Mouse (Mus musculus) CH12.LX (cell line): ENCODE measurements around the gene Ccdc32. TPM values are rescaled to one million over a fixed set of nuclear protein-coding genes. Genes with fewer than 3 reads are reported as not detected.

Experiments
- DNase-seq: peaks from one replicate; pipeline ENCODE4 v3.0.0-alpha.2; 2013; ENCODE audit errors: extremely low read depth
- H3K27ac ChIP-seq: 2 replicates; pipeline ENCODE4 v1.5.1; 2012; ENCODE audit warnings: low read depth, mild to moderate bottlenecking, control low read depth, moderate library complexity; ENCODE audit not compliant: insufficient read depth
- H3K27me3 ChIP-seq: replicated peaks from 2 replicates; pipeline ENCODE3; 2012; ENCODE audit warnings: inconsistent platforms
- H3K36me3 ChIP-seq, 2 experiments: replicated peaks in 1 of 2; 2 replicates each; pipeline versions ENCODE3 to v1.6.1; 2012; ENCODE audit warnings: inconsistent platforms in 1 of 2, low read length in 1 of 2, mild to moderate bottlenecking in 1 of 2, mixed read lengths in 1 of 2, moderate library complexity in 1 of 2; ENCODE audit not compliant: control insufficient read depth in 1 of 2, insufficient read depth in 1 of 2
- H3K4me1 ChIP-seq, 2 experiments: 2 replicates each; pipeline ENCODE4 v1.6.1; 2012; ENCODE audit warnings: inconsistent platforms in 1 of 2, moderate library complexity in 1 of 2; ENCODE audit not compliant: insufficient read depth in 2 of 2, control insufficient read depth in 1 of 2
- H3K4me2 ChIP-seq: 2 replicates; pipeline ENCODE4 v1.6.1; 2012; ENCODE audit warnings: low read depth, mild to moderate bottlenecking, control low read depth; ENCODE audit not compliant: poor library complexity, insufficient read depth, severe bottlenecking
- H3K4me3 ChIP-seq, 3 experiments: fragments of 150-350 bp in 1 of 3; sonication (generic) in 1 of 3; replicated peaks in 1 of 3; 2 replicates each; pipeline versions ENCODE3 to v1.5.1; 2011 to 2012; ENCODE audit warnings: low read depth in 2 of 3, low read length in 2 of 3, mild to moderate bottlenecking in 2 of 3, moderate library complexity in 2 of 3, control low read depth in 1 of 3, improper control_type of control experiment in 1 of 3, inconsistent platforms in 1 of 3, mixed read lengths in 1 of 3; ENCODE audit not compliant: poor library complexity in 1 of 3
- H3K79me2 ChIP-seq: replicated peaks from 2 replicates; pipeline ENCODE4 v1.6.1; 2012; ENCODE audit warnings: mild to moderate bottlenecking, moderate library complexity; ENCODE audit not compliant: control insufficient read depth, poor library complexity, insufficient read depth, severe bottlenecking; ENCODE audit errors: extremely low read depth
- H3K9ac ChIP-seq: 2 replicates; pipeline ENCODE4 v1.6.1; 2012; ENCODE audit warnings: low read depth, mild to moderate bottlenecking, control low read depth, moderate library complexity; ENCODE audit not compliant: insufficient read depth
- H3K9me3 ChIP-seq: replicated peaks from 2 replicates; pipeline ENCODE3; 2012; ENCODE audit warnings: low read length, inconsistent platforms, mixed read lengths
- CHD1 ChIP-seq: IDR thresholded peaks from 2 replicates; pipeline ENCODE4 v1.6.1; 2012; ENCODE audit warnings: low read depth, low read length, improper control_type of control experiment, inconsistent platforms
- CHD2 ChIP-seq: IDR thresholded peaks from 2 replicates; pipeline ENCODE4 v1.6.1; 2011; ENCODE audit warnings: low read length, improper control_type of control experiment
- ELF1 ChIP-seq: IDR thresholded peaks from 2 replicates; pipeline ENCODE4 v1.6.1; 2014; ENCODE audit warnings: low read depth, mild to moderate bottlenecking, inconsistent platforms, low read length, improper control_type of control experiment
- ETS1 ChIP-seq: conservative IDR thresholded peaks from 2 replicates; pipeline ENCODE4 v1.6.1; 2012; ENCODE audit warnings: low read depth, mild to moderate bottlenecking, inconsistent platforms, low read length, improper control_type of control experiment, moderate library complexity
- GABPA ChIP-seq: IDR thresholded peaks from 2 replicates; pipeline ENCODE4 v1.6.1; 2012; ENCODE audit warnings: low read depth, low read length, improper control_type of control experiment, inconsistent platforms; ENCODE audit not compliant: insufficient replicate concordance
- HCFC1 ChIP-seq: IDR thresholded peaks from 2 replicates; pipeline ENCODE4 v1.6.1; 2012; ENCODE audit warnings: low read depth, mild to moderate bottlenecking, inconsistent platforms, low read length, improper control_type of control experiment
- IRF4 ChIP-seq: IDR thresholded peaks from 2 replicates; pipeline ENCODE4 v1.6.1; 2014; ENCODE audit warnings: low read depth, mild to moderate bottlenecking, inconsistent platforms, low read length, improper control_type of control experiment
- JUND ChIP-seq: conservative IDR thresholded peaks from 2 replicates; pipeline ENCODE4 v1.6.1; 2011; ENCODE audit warnings: low read depth, low read length, improper control_type of control experiment
- MAFK ChIP-seq: IDR thresholded peaks from 2 replicates; pipeline ENCODE4 v1.6.1; 2011; ENCODE audit warnings: low read length, improper control_type of control experiment; ENCODE audit not compliant: insufficient replicate concordance
- MAX ChIP-seq: IDR thresholded peaks from 2 replicates; pipeline ENCODE4 v1.6.1; 2011; ENCODE audit warnings: low read length, improper control_type of control experiment
- MAZ ChIP-seq: IDR thresholded peaks from 2 replicates; pipeline ENCODE4 v1.6.1; 2012; ENCODE audit warnings: low read depth, mild to moderate bottlenecking, inconsistent platforms, low read length, improper control_type of control experiment, moderate library complexity
- MXI1 ChIP-seq: IDR thresholded peaks from 2 replicates; pipeline ENCODE4 v1.6.1; 2011; ENCODE audit warnings: mild to moderate bottlenecking, low read depth, low read length, improper control_type of control experiment
- MYC ChIP-seq: IDR thresholded peaks from 2 replicates; pipeline ENCODE4 v1.6.1; 2011; ENCODE audit warnings: low read depth, mild to moderate bottlenecking, improper control_type of control experiment, low read length
- NELFE ChIP-seq: IDR thresholded peaks from 2 replicates; pipeline ENCODE4 v1.6.1; 2011; ENCODE audit warnings: low read depth, low read length, improper control_type of control experiment
- NRF1 ChIP-seq: IDR thresholded peaks from 2 replicates; pipeline ENCODE4 v1.6.1; 2014; ENCODE audit warnings: low read depth, mild to moderate bottlenecking, inconsistent platforms, low read length, improper control_type of control experiment, moderate library complexity
- POLR2A ChIP-seq: IDR thresholded peaks from 2 replicates; pipeline ENCODE4 v1.6.1; 2011; ENCODE audit warnings: low read depth, mild to moderate bottlenecking, improper control_type of control experiment, low read length
- POLR2AphosphoS2 ChIP-seq: IDR thresholded peaks from 2 replicates; pipeline ENCODE4 v1.6.1; 2011; ENCODE audit warnings: low read depth, low read length, improper control_type of control experiment
- RCOR1 ChIP-seq: conservative IDR thresholded peaks from 2 replicates; pipeline ENCODE4 v1.6.1; 2012; ENCODE audit warnings: low read depth, mild to moderate bottlenecking, inconsistent platforms, low read length, improper control_type of control experiment
- SIN3A ChIP-seq: IDR thresholded peaks from 2 replicates; pipeline ENCODE4 v1.6.1; 2012; ENCODE audit warnings: low read length, improper control_type of control experiment, inconsistent platforms
- SMC3 ChIP-seq: IDR thresholded peaks from 2 replicates; pipeline ENCODE4 v1.6.1; 2011; ENCODE audit warnings: low read depth, low read length, improper control_type of control experiment
- TBP ChIP-seq: conservative IDR thresholded peaks from 2 replicates; pipeline ENCODE4 v1.6.1; 2011; ENCODE audit warnings: low read depth, low read length, improper control_type of control experiment
- UBTF ChIP-seq: IDR thresholded peaks from 2 replicates; pipeline ENCODE4 v1.6.1; 2012; ENCODE audit warnings: low read depth, mild to moderate bottlenecking, inconsistent platforms, low read length, improper control_type of control experiment, moderate library complexity
- USF1 ChIP-seq: IDR thresholded peaks from 2 replicates; pipeline ENCODE4 v1.6.1; 2014; ENCODE audit warnings: low read depth, mild to moderate bottlenecking, inconsistent platforms, low read length, improper control_type of control experiment
- USF2 ChIP-seq: conservative IDR thresholded peaks from 2 replicates; pipeline ENCODE4 v1.6.1; 2011; ENCODE audit warnings: low read depth, low read length, improper control_type of control experiment
- ZC3H11A ChIP-seq: IDR thresholded peaks from 2 replicates; pipeline ENCODE4 v1.6.1; 2012; ENCODE audit warnings: low read depth, mild to moderate bottlenecking, inconsistent platforms, low read length, improper control_type of control experiment
- ZKSCAN1 ChIP-seq: IDR thresholded peaks from 2 replicates; pipeline ENCODE4 v1.6.1; 2012; ENCODE audit warnings: low read depth, inconsistent platforms, low read length, improper control_type of control experiment, borderline replicate concordance
- ZNF384 ChIP-seq: IDR thresholded peaks from 2 replicates; pipeline ENCODE4 v1.6.1; 2012; ENCODE audit warnings: low read depth, low read length, improper control_type of control experiment, inconsistent platforms
- dilution Hi-C: fragments of 300-500 bp; cut with MboI; formaldehyde crosslinking; loops from 2 replicates; pipeline ENCODE4 v1.14.3; 2020; ENCODE audit warnings: low sequenced_read_pairs; ENCODE audit not compliant: extremely low pct_unique_long_range_greater_than_20kb, extremely low pct_ligation_motif_present
- in situ Hi-C: fragments of 300-500 bp; cut with MboI; formaldehyde crosslinking; loops from 3 replicates; pipeline ENCODE4 v1.14.3; 2019; ENCODE audit warnings: low sequenced_read_pairs, low pct_ligation_motif_present, low pct_unique_long_range_greater_than_20kb, mixed read lengths
- polyA plus RNA-seq: library from polyadenylated mRNA; unstranded; fragments of >175 nt; gene quantifications from 2 replicates; pipeline ENCODE4 v1.2.1, GENCODE M21; 2012; ENCODE audit warnings: low read depth; ENCODE audit not compliant: insufficient read length
- total RNA-seq, 2 experiments: library from RNA; depleted of rRNA; stranded (reverse); fragments of 300-350 nt in 1 of 2; fragments of >200 nt in 1 of 2; gene quantifications; 2 replicates each; pipeline ENCODE4 v1.2.3; 2012 to 2014

Ccdc32 gene
- total and polyA plus RNA-seq, 3 experiments = 11.5 to 18.3 (median 11.7) TPM

DNA sequence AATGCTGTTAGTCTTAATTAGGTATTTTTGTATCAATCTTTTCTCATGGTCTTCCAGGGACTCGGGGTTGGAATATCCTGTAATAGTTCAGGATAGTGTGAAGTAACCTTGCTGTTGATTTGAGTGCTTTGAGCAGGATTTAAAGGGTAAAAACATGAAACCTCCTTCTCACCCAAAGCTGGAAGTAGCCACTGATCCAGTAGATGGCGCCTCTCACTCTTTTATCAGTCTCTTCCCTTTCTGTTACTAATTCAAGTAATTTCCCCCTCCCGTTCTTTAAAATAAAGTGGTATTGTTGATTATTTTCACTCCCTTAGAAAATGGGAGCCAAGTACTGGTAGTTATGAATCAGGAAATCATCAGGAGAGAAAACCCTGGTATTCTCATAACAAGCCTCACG is 11.7 kb upstream of the Ccdc32 start (continued):
- no peak for TF ChIP-seq MXI1

DNA sequence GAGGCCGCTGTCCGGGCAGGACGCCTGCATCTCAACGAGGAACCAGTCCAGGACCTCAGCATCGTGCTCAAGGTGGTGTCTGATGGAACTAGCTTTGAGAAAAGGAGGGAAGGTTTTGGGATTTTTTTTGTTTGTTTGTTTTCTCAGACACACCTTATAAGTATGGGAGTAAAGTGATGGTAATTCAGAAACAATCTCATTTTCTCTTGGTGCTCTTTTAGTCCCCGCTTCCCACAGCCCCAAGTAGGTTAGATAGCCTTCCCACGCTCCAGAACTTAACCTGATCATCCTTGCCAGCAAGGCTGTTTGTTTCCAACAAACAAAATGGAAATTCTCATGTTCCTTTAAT is 6.2 kb upstream of the Ccdc32 start:
- peak overlapping the region; percentile 51; the same call in 1 of the 2 replicates for H3K4me2 ChIP-seq
- dilution Hi-C loops (no loop called here), in situ Hi-C loops (loop anchor here (5.0 kb wide), 1 partner anchor 152 kb away; no protein-coding TSS in a partner anchor)
- H3K79me2 ChIP-seq = peaks cover 13% of the 10 kb centered on the region
- H3K27ac ChIP-seq = peak overlapping the region; percentile 52; the same call in 1 of the 2 replicates
- TF ChIP-seq SIN3A = peak; percentile 39; the same call in 1 of the 2 replicates
- no peak for TF ChIP-seq ZNF384
- 0 out of 2 replicates have a peak, but pooled peaks have one; percentile 51 for TF ChIP-seq MYC
- peaks cover 4 to 18% of the 10 kb centered on the region in 2 experiments; a peak in 3 of 4 replicates for H3K4me1 ChIP-seq
- DNase-seq = no peak
- peaks cover 28 to 35% of the 10 kb centered on the region in 2 experiments for H3K36me3 ChIP-seq
- H3K9ac ChIP-seq = peak overlapping the region; percentile 77
- H3K4me3 ChIP-seq = peak overlapping the region; percentile 80 to 95 (median 88)
- H3K9me3 ChIP-seq = no peaks in the 10 kb centered on the region
- peaks cover 13% of the 10 kb centered on the region for H3K27me3 ChIP-seq

DNA sequence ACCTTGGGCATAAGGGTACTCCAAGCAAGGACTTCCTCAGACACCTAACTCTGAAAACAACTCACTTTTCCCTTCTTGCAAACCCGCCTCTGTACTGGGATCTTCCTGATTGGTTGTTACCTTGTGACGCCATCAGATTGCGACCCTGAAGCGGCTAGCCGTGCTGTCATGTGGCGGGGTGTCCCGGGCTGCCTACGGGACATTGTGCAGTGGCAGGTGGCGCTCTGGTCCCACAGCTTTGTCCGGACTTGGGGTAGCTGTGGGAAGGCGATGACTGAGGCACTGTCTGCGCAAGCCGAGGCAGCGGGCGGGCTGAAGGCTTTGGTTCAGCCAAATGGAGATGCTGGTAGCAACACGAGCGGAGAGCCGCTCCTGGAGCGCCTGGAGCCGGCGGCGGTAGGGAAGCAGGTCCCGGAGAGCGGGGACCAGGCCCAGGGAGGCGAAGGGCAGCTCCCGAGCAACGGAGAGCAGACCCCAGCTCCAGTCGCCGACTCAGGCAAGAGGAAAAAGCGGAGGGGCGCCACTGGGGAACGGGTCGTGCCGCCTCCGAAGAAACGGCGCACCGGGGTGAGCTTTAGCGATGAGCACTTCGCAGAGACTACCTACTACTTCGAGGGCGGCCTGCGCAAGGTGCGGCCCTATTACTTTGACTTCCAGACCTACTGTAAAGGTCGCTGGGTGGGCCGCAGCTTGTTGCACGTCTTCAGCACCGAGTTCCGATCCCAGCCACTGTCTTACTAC is 5.6 kb upstream of the Ccdc32 start, which contains the start of gene Rpusd2:
Gene Rpusd2, plus strand, starts transcription at position 135 of the 741 bp plus-strand sequence.
- peak within 1 kb of the TSS; percentile 52 for H3K27ac ChIP-seq
- peaks cover 9% of the 10 kb centered on the region for H3K79me2 ChIP-seq
- peak within 1 kb of the TSS; percentile 80 to 95 (median 88) for H3K4me3 ChIP-seq
- H3K9ac ChIP-seq = peak within 1 kb of the TSS; percentile 77
- dilution Hi-C loops = no loop called here
- in situ Hi-C loops = loop anchor here (5.0 kb wide), 1 partner anchor 152 kb away; no protein-coding TSS in a partner anchor
- peak within 1 kb of the TSS; percentile 87 for H3K4me2 ChIP-seq
- peaks cover 4 to 19% of the 10 kb centered on the region in 2 experiments; a peak in 3 of 4 replicates for H3K4me1 ChIP-seq
- no peaks in the 10 kb centered on the region for H3K9me3 ChIP-seq
- H3K36me3 ChIP-seq = peaks cover 26 to 32% of the 10 kb centered on the region in 2 experiments
- H3K27me3 ChIP-seq = peaks cover 13% of the 10 kb centered on the region
- peak; percentile 98 for DNase-seq
- no peak for TF ChIP-seq JUND
- no peak for TF ChIP-seq ZC3H11A
- no peak; the same call in 1 of the 2 replicates for TF ChIP-seq UBTF
- no peak; the same call in 1 of the 2 replicates for TF ChIP-seq GABPA
- no peak for TF ChIP-seq MAFK
- peak; percentile 44; the same call in 1 of the 2 replicates for TF ChIP-seq POLR2AphosphoS2
- 0 out of 2 replicates have a peak, but pooled peaks have one; percentile 25 for TF ChIP-seq CHD2
- TF ChIP-seq MXI1 = peak; percentile 100
- peak; percentile 44 for TF ChIP-seq SMC3
- no peak for TF ChIP-seq RCOR1
- peak; percentile 59 for TF ChIP-seq NRF1
- TF ChIP-seq ELF1 = peak; percentile 80
- no peak for TF ChIP-seq ZKSCAN1
- TF ChIP-seq POLR2A = peak; percentile 84
- TF ChIP-seq SIN3A = peak; percentile 99
- TF ChIP-seq IRF4 = peak; percentile 56; the same call in 1 of the 2 replicates
- peak; percentile 52; the same call in 1 of the 2 replicates for TF ChIP-seq USF2
- peak; percentile 84 for TF ChIP-seq HCFC1
- TF ChIP-seq CHD1 = no peak
- TF ChIP-seq ETS1 = 0 out of 2 replicates have a peak, but pooled peaks have one; percentile 19
- TF ChIP-seq MYC = peak; percentile 98
- no peak for TF ChIP-seq MAZ
- TF ChIP-seq USF1 = peak; percentile 78
- TF ChIP-seq TBP = peak; percentile 85
- peak; percentile 87 for TF ChIP-seq NELFE
- TF ChIP-seq ZNF384 = no peak
- peak; percentile 97 for TF ChIP-seq MAX
